Mouse (Mus musculus) cerebellum, postnatal 10 days (tissue): ENCODE results near the gene Zfp664.

Source experiments
- DNase-seq, 2 experiments: peaks; one replicate each; pipeline ENCODE4 v3.0.0; 2021; ENCODE audit warnings: mixed read lengths in 2 of 2

The Zfp664 gene

GRCm38 (mm10) chr5:124929425-124930054, 67.0 kb downstream of the Zfp664 start:
- DNase-seq, result no peak

- peak; percentile 82 to 86 for DNase-seq
These were observed 67.6 kb downstream of the Zfp664 start for GRCm38 (mm10) chr5:124930055-124930439.

- no peak for DNase-seq
These were observed 68.1 kb downstream of the Zfp664 start for GRCm38 (mm10) chr5:124930603-124931002.

- DNase-seq, result no peak
These were observed 68.6 kb downstream of the Zfp664 start for GRCm38 (mm10) chr5:124931076-124931475.

- DNase-seq, result peak; percentile 68 to 71
These were observed 72.1 kb downstream of the Zfp664 start for GRCm38 (mm10) chr5:124934558-124934957.

GRCm38 (mm10) chr5:124943181-124943792, 80.8 kb downstream of the Zfp664 start:
- DNase-seq, result peak; percentile 51 to 55

- DNase-seq, result peak; percentile 82 to 86
These were observed 81.4 kb downstream of the Zfp664 start for GRCm38 (mm10) chr5:124943793-124944383.

- DNase-seq, result no peak
These were observed 81.9 kb downstream of the Zfp664 start for GRCm38 (mm10) chr5:124944384-124944783.

- no peak for DNase-seq
These were observed 82.6 kb downstream of the Zfp664 start for GRCm38 (mm10) chr5:124945046-124945445.

- DNase-seq, result peak; percentile 67 to 71
These were observed 88.3 kb downstream of the Zfp664 start for GRCm38 (mm10) chr5:124950623-124951278.

- peak in 1 of 2 experiments; percentile 32 for DNase-seq
These were observed 88.8 kb downstream of the Zfp664 start for GRCm38 (mm10) chr5:124951333-124951732.
